Mouse (Mus musculus) neural tube, embryonic 12.5 days (tissue): ENCODE results near the gene Frmd8. TPM values are rescaled to one million over a fixed set of nuclear protein-coding genes. Genes with fewer than 3 reads are reported as not detected.

Experiments
- ATAC-seq: fragments of 200-750 bp; cut with Nextera tagmentation; 2 replicates; pipeline ENCODE4 v1.8.0; 2017; ENCODE audit warnings: low read depth, mild to moderate bottlenecking, moderate TSS enrichment, moderate library complexity; ENCODE audit not compliant: low FRiP score
- H3K27ac ChIP-seq: fragments of 300-500 bp; sonication (generic); 2 replicates; pipeline ENCODE4 v1.5.1; 2016
- H3K27me3 ChIP-seq: fragments of 300-500 bp; sonication (generic); replicated peaks from 2 replicates; pipeline ENCODE4 v1.6.1; 2016; ENCODE audit warnings: mild to moderate bottlenecking
- H3K36me3 ChIP-seq: fragments of 300-500 bp; sonication (generic); 2 replicates; pipeline ENCODE4 v1.6.1; 2016; ENCODE audit warnings: mild to moderate bottlenecking
- H3K4me1 ChIP-seq: fragments of 300-500 bp; sonication (generic); 2 replicates; pipeline ENCODE4 v1.6.1; 2016
- H3K4me2 ChIP-seq: fragments of 300-500 bp; sonication (generic); replicated peaks from 2 replicates; pipeline ENCODE4 v1.6.1; 2016; ENCODE audit warnings: mild to moderate bottlenecking
- H3K4me3 ChIP-seq: fragments of 300-500 bp; sonication (generic); 2 replicates; pipeline ENCODE4 v1.5.1; 2016
- H3K9ac ChIP-seq: fragments of 300-500 bp; sonication (generic); 2 replicates; pipeline ENCODE4 v1.6.1; 2016; ENCODE audit warnings: mild to moderate bottlenecking
- H3K9me3 ChIP-seq: fragments of 300-500 bp; sonication (generic); 2 replicates; pipeline ENCODE4 v1.6.1; 2016; ENCODE audit warnings: mild to moderate bottlenecking
- WGBS: fragments of 180-500 bp; shearing (Covaris S2); methylation state at CpG from one replicate; pipeline ENCODE4 v1.1.7; 2016; 5-methylcytosine and 5-hydroxymethylcytosine counted together
- polyA plus RNA-seq: library from polyadenylated mRNA; unstranded; fragments of >200 nt; fragmentation: Nextera tagmentation; extraction: Ambion mirVana; gene quantifications from 2 replicates; pipeline ENCODE4 v1.2.1, GENCODE M21; 2016

Frmd8 gene
- polyA plus RNA-seq, 1 experiment from 2014 or later = 33.0 TPM

GRCm38 (mm10) chr19:5803881-5804279 is 71.2 kb downstream of the Frmd8 start:
- no peak for ATAC-seq
- under 1% methylated on average over 16 of the region's 16 CpGs for WGBS
- peak overlapping the region; percentile 97 for H3K4me2 ChIP-seq
- H3K36me3 ChIP-seq = peaks cover 2% of the 10 kb centered on the region; the same call in 1 of the 2 replicates
- peak overlapping the region; percentile 94 for H3K9ac ChIP-seq
- H3K27me3 ChIP-seq = no peaks in the 10 kb centered on the region
- H3K27ac ChIP-seq = peak overlapping the region; percentile 98
- H3K4me3 ChIP-seq = peak overlapping the region; percentile 47
- no peaks in the 10 kb centered on the region for H3K9me3 ChIP-seq
- H3K4me1 ChIP-seq = peaks cover 32% of the 10 kb centered on the region

- Histone ChIP-seq H3K27ac (peak overlapping the region; percentile 98), H3K27me3 (no peaks in the 10 kb centered on the region), H3K9ac (peak overlapping the region; percentile 94), H3K36me3 (peaks cover 6% of the 10 kb centered on the region; the same call in 1 of the 2 replicates), H3K4me1 (peaks cover 29% of the 10 kb centered on the region), H3K4me2 (peak overlapping the region; percentile 97), H3K9me3 (no peaks in the 10 kb centered on the region), H3K4me3 (peak overlapping the region; percentile 47)
- under 1% methylated on average over 67 of the region's 67 CpGs for WGBS
- peak; percentile 98 for ATAC-seq
Measured at GRCm38 (mm10) chr19:5803041-5803880, 71.8 kb downstream of the Frmd8 start.

- Histone ChIP-seq H3K9ac (peak overlapping the region; percentile 94), H3K36me3 (peaks cover 11% of the 10 kb centered on the region), H3K4me3 (peak overlapping the region; percentile 92), H3K4me2 (peak overlapping the region; percentile 97), H3K27me3 (no peaks in the 10 kb centered on the region), H3K9me3 (no peaks in the 10 kb centered on the region), H3K4me1 (peaks cover 30% of the 10 kb centered on the region), H3K27ac (peak overlapping the region; percentile 98)
- ATAC-seq = no peak
- WGBS = under 1% methylated on average over 4 of the region's 4 CpGs
Measured at GRCm38 (mm10) chr19:5802787-5803040, 72.4 kb downstream of the Frmd8 start.

- ATAC-seq = no peak
Measured at GRCm38 (mm10) chr19:5802011-5802786, 72.9 kb downstream of the Frmd8 start.

GRCm38 (mm10) chr19:5801432-5801964 is 73.6 kb downstream of the Frmd8 start:
- Histone ChIP-seq H3K9me3 (no peaks in the 10 kb centered on the region), H3K4me3 (peak overlapping the region; percentile 92), H3K9ac (peak overlapping the region; percentile 99), H3K27me3 (no peaks in the 10 kb centered on the region), H3K4me1 (peaks cover 37% of the 10 kb centered on the region), H3K36me3 (peaks cover 23% of the 10 kb centered on the region), H3K4me2 (peak overlapping the region; percentile 97), H3K27ac (peak overlapping the region; percentile 74)
- 10% methylated on average over 3 of the region's 3 CpGs for WGBS
- no peak for ATAC-seq

More at GRCm38 (mm10) chr19:5802011-5802786, 72.9 kb downstream of the Frmd8 start:
- H3K9ac ChIP-seq = peak overlapping the region; percentile 99
- H3K36me3 ChIP-seq = peaks cover 16% of the 10 kb centered on the region
- no peaks in the 10 kb centered on the region for H3K9me3 ChIP-seq
- H3K4me2 ChIP-seq = peak overlapping the region; percentile 97
- H3K27ac ChIP-seq = peak overlapping the region; percentile 98
- no peaks in the 10 kb centered on the region for H3K27me3 ChIP-seq
- under 1% methylated on average over 25 of the region's 25 CpGs for WGBS
- peak overlapping the region; percentile 92 for H3K4me3 ChIP-seq
- peaks cover 35% of the 10 kb centered on the region for H3K4me1 ChIP-seq

GRCm38 (mm10) chr19:5800632-5801431 is 74.2 kb downstream of the Frmd8 start:
- Histone ChIP-seq H3K36me3 (peaks cover 30% of the 10 kb centered on the region), H3K4me1 (peaks cover 37% of the 10 kb centered on the region), H3K4me3 (peak overlapping the region; percentile 92), H3K27me3 (no peaks in the 10 kb centered on the region), H3K4me2 (peak overlapping the region; percentile 97), H3K27ac (peak overlapping the region; percentile 74), H3K9me3 (no peaks in the 10 kb centered on the region), H3K9ac (peak overlapping the region; percentile 99)
- no peak for ATAC-seq
- WGBS = 0% methylated on average over 19 of the region's 19 CpGs

- H3K27ac ChIP-seq = peak overlapping the region; percentile 6; the same call in 1 of the 2 replicates
- 0% methylated on average over 2 of the region's 2 CpGs for WGBS
- ATAC-seq = no peak
- peak overlapping the region; percentile 99 for H3K9ac ChIP-seq
- H3K9me3 ChIP-seq = no peaks in the 10 kb centered on the region
- H3K4me1 ChIP-seq = peaks cover 38% of the 10 kb centered on the region
- H3K36me3 ChIP-seq = peaks cover 35% of the 10 kb centered on the region
- no peaks in the 10 kb centered on the region for H3K27me3 ChIP-seq
- peak overlapping the region; percentile 97 for H3K4me2 ChIP-seq
- peak overlapping the region; percentile 92 for H3K4me3 ChIP-seq
Measured at GRCm38 (mm10) chr19:5800350-5800631, 74.8 kb downstream of the Frmd8 start.

Other genes with a start within 250 kb of the Frmd8 start
- gene Rela, start 237.8 kb downstream of the Frmd8 start, polyA plus RNA-seq = 34.7 and 36.7 TPM in 2 replicates
- 24.8 and 25.7 TPM in 2 replicates for gene Sipa1, start 211.6 kb downstream of the Frmd8 start, polyA plus RNA-seq
- 22.4 and 28.9 TPM in 2 replicates for gene Map3k11, start 186.5 kb downstream of the Frmd8 start, polyA plus RNA-seq
- gene Pcnx3, start 186.4 kb downstream of the Frmd8 start, polyA plus RNA-seq = 30.3 and 32.4 TPM in 2 replicates
- 0.19 TPM in 2 replicates for gene Kcnk7, start 170.9 kb downstream of the Frmd8 start, polyA plus RNA-seq
- 10.1 and 10.5 TPM in 2 replicates for gene Ehbp1l1, start 149.0 kb downstream of the Frmd8 start, polyA plus RNA-seq
- 193 and 195 TPM in 2 replicates for gene Fam89b, start 145.6 kb downstream of the Frmd8 start, polyA plus RNA-seq
- 10.6 and 12.6 TPM in 2 replicates for gene Ltbp3, start 134.4 kb downstream of the Frmd8 start, polyA plus RNA-seq
- 66.1 and 70.4 TPM in 2 replicates for gene Scyl1, start 103.9 kb downstream of the Frmd8 start, polyA plus RNA-seq
- gene Slc25a45, start 2.5 kb upstream of the Frmd8 start, polyA plus RNA-seq = 1.7 and 2.5 TPM in 2 replicates
- gene Tigd3, start 18.9 kb upstream of the Frmd8 start, polyA plus RNA-seq = 10.5 and 11.8 TPM in 2 replicates
- gene Dpf2, start 37.7 kb upstream of the Frmd8 start, polyA plus RNA-seq = 156 and 174 TPM in 2 replicates
- 4.7 and 5.7 TPM in 2 replicates for gene Cdc42ep2, start 49.5 kb upstream of the Frmd8 start, polyA plus RNA-seq
- 44.4 and 46.6 TPM in 2 replicates for gene Pola2, start 88.9 kb upstream of the Frmd8 start, polyA plus RNA-seq
- not detected in 2 replicates for gene Slc22a20, start 110.9 kb upstream of the Frmd8 start, polyA plus RNA-seq
- gene Capn1, start 140.6 kb upstream of the Frmd8 start, polyA plus RNA-seq = 5.6 and 6.4 TPM in 2 replicates
- gene Syvn1, start 171.3 kb upstream of the Frmd8 start, polyA plus RNA-seq = 33.2 and 35.2 TPM in 2 replicates
- 66.0 and 68.6 TPM in 2 replicates for gene Mrpl49, start 182.5 kb upstream of the Frmd8 start, polyA plus RNA-seq
- gene Fau, start 182.6 kb upstream of the Frmd8 start, polyA plus RNA-seq = 635 and 643 TPM in 2 replicates
- 34.3 and 38.2 TPM in 2 replicates for gene Znhit2, start 185.9 kb upstream of the Frmd8 start, polyA plus RNA-seq
- gene Tm7sf2, start 193.1 kb upstream of the Frmd8 start, polyA plus RNA-seq = 44.3 and 45.9 TPM in 2 replicates
- gene Vps51, start 202.0 kb upstream of the Frmd8 start, polyA plus RNA-seq = 79.4 and 80.6 TPM in 2 replicates
- gene Tmem262, start 204.8 kb upstream of the Frmd8 start, polyA plus RNA-seq = not detected in 2 replicates
- gene Gm28374, start 207.0 kb upstream of the Frmd8 start, polyA plus RNA-seq = 2.6 and 3.2 TPM in 2 replicates
- 72.4 and 75.0 TPM in 2 replicates for gene Zfpl1, start 209.7 kb upstream of the Frmd8 start, polyA plus RNA-seq
- gene Cdca5, start 209.7 kb upstream of the Frmd8 start, polyA plus RNA-seq = 27.1 and 28.4 TPM in 2 replicates
- 0.33 TPM in 1 of 2 replicates, not detected in the other for gene AC131692.1, start 219.1 kb upstream of the Frmd8 start, polyA plus RNA-seq
- gene Naaladl1, start 230.5 kb upstream of the Frmd8 start, polyA plus RNA-seq = 0.63 and 0.82 TPM in 2 replicates
- 53.5 and 59.0 TPM in 2 replicates for gene Sac3d1, start 243.4 kb upstream of the Frmd8 start, polyA plus RNA-seq